Mouse (Mus musculus) heart, embryonic 12.5 days (tissue): ENCODE measurements around the gene Olfr1385. TPM values are rescaled to one million over a fixed set of nuclear protein-coding genes. Genes with fewer than 3 reads are reported as not detected.
"Not testable (repeated sequence)": the region's sequence is repeated elsewhere in the genome, so short reads cannot be mapped to it uniquely, and the experiment has no call there.

Experiments used
- ATAC-seq: fragments of 200-750 bp; cut with Nextera tagmentation; 2 replicates; pipeline ENCODE4 v1.8.0; 2017; ENCODE audit warnings: moderate TSS enrichment, moderate library complexity; ENCODE audit not compliant: insufficient number of reproducible peaks, low FRiP score
- H3K27ac ChIP-seq: fragments of 300-500 bp; sonication (generic); 2 replicates; pipeline ENCODE4 v1.5.1; 2016; ENCODE audit warnings: mild to moderate bottlenecking, moderate library complexity; ENCODE audit not compliant: poor library complexity, severe bottlenecking
- H3K27me3 ChIP-seq: fragments of 300-500 bp; sonication (generic); replicated peaks from 2 replicates; pipeline ENCODE4 v1.6.1; 2016; ENCODE audit warnings: mild to moderate bottlenecking, moderate library complexity
- H3K36me3 ChIP-seq: fragments of 300-500 bp; sonication (generic); 2 replicates; pipeline ENCODE4 v1.6.1; 2016; ENCODE audit warnings: mild to moderate bottlenecking, moderate library complexity
- H3K4me1 ChIP-seq: fragments of 300-500 bp; sonication (generic); replicated peaks from 2 replicates; pipeline ENCODE4 v1.6.1; 2016; ENCODE audit warnings: mild to moderate bottlenecking
- H3K4me2 ChIP-seq: fragments of 300-500 bp; sonication (generic); 2 replicates; pipeline ENCODE4 v1.6.1; 2016; ENCODE audit warnings: mild to moderate bottlenecking, moderate library complexity
- H3K4me3 ChIP-seq: fragments of 300-500 bp; sonication (generic); 2 replicates; pipeline ENCODE4 v1.5.1; 2016; ENCODE audit warnings: mild to moderate bottlenecking
- H3K9ac ChIP-seq: fragments of 300-500 bp; sonication (generic); 2 replicates; pipeline ENCODE4 v1.6.1; 2016; ENCODE audit warnings: mild to moderate bottlenecking, moderate library complexity
- H3K9me3 ChIP-seq: fragments of 300-500 bp; sonication (generic); replicated peaks from 2 replicates; pipeline ENCODE4 v1.6.1; 2016; ENCODE audit warnings: mild to moderate bottlenecking, moderate library complexity
- WGBS: fragments of 180-500 bp; shearing (Covaris S2); methylation state at CpG from one replicate; pipeline ENCODE4 v1.1.7; 2016; 5-methylcytosine and 5-hydroxymethylcytosine counted together
- polyA plus RNA-seq: library from polyadenylated mRNA; unstranded; fragments of >200 nt; fragmentation: Nextera tagmentation; extraction: Ambion mirVana; gene quantifications from 2 replicates; pipeline ENCODE4 v1.2.1, GENCODE M21; 2016

Gene Olfr1385
- polyA plus RNA-seq, result not detected in 2 replicates

DNA sequence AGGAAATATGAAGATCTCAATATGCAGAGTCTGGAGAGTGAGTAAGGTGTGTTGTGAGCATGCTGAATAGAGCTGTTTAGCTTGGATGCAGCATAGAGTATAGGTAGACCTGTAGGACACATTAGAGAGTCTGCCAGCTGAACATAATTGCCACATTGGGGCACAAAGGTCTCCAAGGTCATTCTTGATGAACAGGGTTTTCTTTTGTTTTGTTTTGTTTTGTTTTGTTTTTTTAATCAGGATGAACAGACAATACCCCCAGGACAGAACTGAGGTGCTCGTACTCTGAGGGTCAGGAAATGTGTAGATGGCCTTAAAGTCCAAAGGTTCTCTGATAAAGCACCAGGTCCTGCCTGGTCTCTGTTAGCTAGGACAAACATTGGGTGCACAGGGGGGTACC, at the start of gene Olfr1385:
TSS of gene Olfr1385 (plus strand) at position 301 of the 400 bp plus-strand sequence.
- not testable (repeated sequence) for H3K4me2 ChIP-seq, H3K27me3 ChIP-seq, H3K9me3 ChIP-seq, H3K9ac ChIP-seq, H3K4me1 ChIP-seq, H3K36me3 ChIP-seq, H3K4me3 ChIP-seq, ATAC-seq, H3K27ac ChIP-seq
- 64% methylated on average over 1 of the region's 1 CpGs for WGBS

- H3K36me3 ChIP-seq, result no peaks in the 10 kb centered on the region
- no peak within 1 kb of the TSS for H3K4me3 ChIP-seq
- no peaks in the 10 kb centered on the region for H3K9me3 ChIP-seq
- no peak for ATAC-seq
- H3K27me3 ChIP-seq, result no peaks in the 10 kb centered on the region
- no peak within 1 kb of the TSS for H3K27ac ChIP-seq
- H3K4me1 ChIP-seq, result no peaks in the 10 kb centered on the region
- no peak within 1 kb of the TSS for H3K9ac ChIP-seq
- 70% methylated on average over 1 of the region's 1 CpGs for WGBS
- H3K4me2 ChIP-seq, result no peak within 1 kb of the TSS
These were observed 33.8 kb upstream of the Olfr1385 start, which contains the start of gene Olfr1387 for GRCm38 (mm10) chr11:49455043-49455442. Gene Olfr1387, plus strand, starts transcription at chr11:49455343.

DNA sequence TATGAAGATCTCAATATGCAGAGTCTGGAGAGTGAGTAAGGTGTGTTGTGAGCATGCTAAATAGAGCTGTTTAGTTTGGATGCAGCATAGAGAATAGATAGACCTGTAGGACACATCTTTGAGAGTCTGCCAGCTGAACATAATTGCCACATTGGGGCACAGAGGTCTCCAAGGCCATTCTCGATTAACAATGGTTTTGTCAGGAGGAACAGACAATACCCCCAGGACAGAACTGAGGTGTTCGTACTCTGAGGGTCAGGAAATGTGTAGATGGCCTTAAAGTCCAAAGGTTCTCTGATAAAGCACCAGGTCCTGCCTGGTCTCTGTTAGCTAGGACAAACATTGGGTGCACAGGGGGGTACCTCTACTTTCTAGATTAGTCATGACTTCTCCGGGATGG, 24.1 kb upstream of the Olfr1385 start, which contains the start of gene Olfr1386:
TSS of gene Olfr1386 (plus strand) at position 301 of the 400 bp plus-strand sequence.
- H3K9me3 ChIP-seq, H3K27ac ChIP-seq, H3K4me1 ChIP-seq, H3K4me2 ChIP-seq, H3K9ac ChIP-seq, H3K36me3 ChIP-seq, ATAC-seq, H3K27me3 ChIP-seq, H3K4me3 ChIP-seq: not testable (repeated sequence)
- WGBS, result 74% methylated on average over 3 of the region's 3 CpGs

DNA sequence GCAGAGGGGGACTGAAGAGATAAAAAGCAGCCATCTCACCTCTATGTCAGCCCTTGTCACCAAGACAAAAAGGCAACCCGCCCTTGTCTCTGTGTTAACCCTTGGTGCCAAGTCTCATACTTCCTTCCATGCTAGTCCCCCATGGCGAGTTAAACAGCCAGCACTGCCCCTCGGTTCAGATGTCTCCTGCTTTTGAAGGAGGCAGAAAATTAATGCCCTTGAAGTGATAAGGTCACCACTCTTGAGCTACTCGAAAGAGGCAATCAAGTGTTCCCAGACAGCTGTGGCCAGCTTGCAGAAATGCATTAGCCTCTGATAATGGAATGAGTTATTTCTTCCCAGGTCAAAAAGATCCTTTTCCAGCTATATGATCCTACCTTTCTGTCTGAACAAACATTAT, 2.9 kb upstream of the Olfr1385 start:
- Histone ChIP-seq H3K4me2 (no peak overlapping the region), H3K9ac (no peak overlapping the region), H3K4me1 (no peaks in the 10 kb centered on the region), H3K36me3 (no peaks in the 10 kb centered on the region), H3K9me3 (no peaks in the 10 kb centered on the region), H3K27me3 (no peaks in the 10 kb centered on the region), H3K4me3 (no peak overlapping the region), H3K27ac (no peak overlapping the region)
- WGBS, result 44% methylated on average over 4 of the region's 4 CpGs
- no peak for ATAC-seq

- Histone ChIP-seq H3K9ac (no peak overlapping the region), H3K4me1 (no peaks in the 10 kb centered on the region), H3K4me2 (no peak overlapping the region), H3K27ac (no peak overlapping the region), H3K9me3 (no peaks in the 10 kb centered on the region), H3K4me3 (no peak overlapping the region), H3K36me3 (no peaks in the 10 kb centered on the region), H3K27me3 (no peaks in the 10 kb centered on the region)
- ATAC-seq, result no peak
- WGBS, result 55% methylated on average over 5 of the region's 5 CpGs
These were observed 29.2 kb downstream of the Olfr1385 start for GRCm38 (mm10) chr11:49518086-49518485.

GRCm38 (mm10) chr11:49519348-49519747, 30.5 kb downstream of the Olfr1385 start, which contains the start of gene Olfr1383:
Gene Olfr1383, plus strand, starts transcription at chr11:49519648.
- H3K4me3 ChIP-seq, result no peak within 1 kb of the TSS
- H3K4me2 ChIP-seq, result no peak within 1 kb of the TSS
- no peak within 1 kb of the TSS for H3K9ac ChIP-seq
- no peak within 1 kb of the TSS for H3K27ac ChIP-seq
- H3K27me3 ChIP-seq, result no peaks in the 10 kb centered on the region
- H3K4me1 ChIP-seq, result no peaks in the 10 kb centered on the region
- H3K9me3 ChIP-seq, result no peaks in the 10 kb centered on the region
- no peak for ATAC-seq
- no peaks in the 10 kb centered on the region for H3K36me3 ChIP-seq

GRCm38 (mm10) chr11:49527947-49528346, 39.1 kb downstream of the Olfr1385 start, which contains the start of gene Olfr1382:
Gene Olfr1382, plus strand, starts transcription at chr11:49528247.
- no peak for ATAC-seq
- Histone ChIP-seq H3K9ac (no peak within 1 kb of the TSS), H3K4me2 (no peak within 1 kb of the TSS), H3K4me1 (no peaks in the 10 kb centered on the region), H3K4me3 (no peak within 1 kb of the TSS), H3K36me3 (no peaks in the 10 kb centered on the region), H3K9me3 (no peaks in the 10 kb centered on the region), H3K27ac (no peak within 1 kb of the TSS), H3K27me3 (no peaks in the 10 kb centered on the region)
- 69% methylated on average over 3 of the region's 3 CpGs for WGBS

DNA sequence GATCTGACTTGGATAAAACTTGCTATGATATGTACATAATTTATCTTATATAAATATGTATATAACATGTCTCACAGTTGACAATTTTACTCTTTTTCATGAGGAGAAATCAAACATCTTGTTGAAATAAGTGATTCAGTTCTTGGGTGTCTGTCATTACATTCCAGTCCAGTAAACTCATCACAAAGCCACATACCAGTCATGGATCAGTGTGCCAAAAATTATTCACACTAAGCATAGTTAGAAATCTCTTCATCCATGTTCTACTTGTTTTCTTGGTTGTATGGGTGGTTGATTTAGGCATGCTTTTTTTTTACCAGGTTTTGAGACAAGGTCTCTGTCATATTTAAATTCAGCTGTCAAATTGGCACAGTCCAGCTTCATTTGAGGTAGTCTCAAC, 43.9 kb downstream of the Olfr1385 start:
- Histone ChIP-seq H3K27me3 (no peaks in the 10 kb centered on the region), H3K9me3 (no peaks in the 10 kb centered on the region), H3K9ac (no peak overlapping the region), H3K4me3 (no peak overlapping the region), H3K36me3 (no peaks in the 10 kb centered on the region), H3K4me2 (no peak overlapping the region), H3K27ac (no peak overlapping the region), H3K4me1 (no peaks in the 10 kb centered on the region)
- ATAC-seq, result no peak

GRCm38 (mm10) chr11:49536631-49537030, 47.8 kb downstream of the Olfr1385 start:
- 76% methylated on average over 2 of the region's 2 CpGs for WGBS
- not testable (repeated sequence) for H3K36me3 ChIP-seq, ATAC-seq

GRCm38 (mm10) chr11:49543149-49543548, 54.3 kb downstream of the Olfr1385 start, which contains the start of gene Olfr1381:
Gene Olfr1381, plus strand, starts transcription at chr11:49543449.
- H3K9me3 ChIP-seq, H3K4me1 ChIP-seq, H3K4me2 ChIP-seq, H3K9ac ChIP-seq, H3K4me3 ChIP-seq, H3K27ac ChIP-seq, H3K27me3 ChIP-seq, H3K36me3 ChIP-seq, ATAC-seq: not testable (repeated sequence)
- WGBS, result 82% methylated on average over 3 of the region's 3 CpGs

More at GRCm38 (mm10) chr11:49536631-49537030, 47.8 kb downstream of the Olfr1385 start:
- H3K4me2 ChIP-seq, H3K27ac ChIP-seq, H3K4me3 ChIP-seq, H3K27me3 ChIP-seq, H3K9ac ChIP-seq, H3K4me1 ChIP-seq, H3K9me3 ChIP-seq: not testable (repeated sequence)
